Mouse (Mus musculus) layer of hippocampus, postnatal 36 days (tissue): ENCODE data around the gene Slc25a31. TPM values are rescaled to one million over a fixed set of nuclear protein-coding genes. Genes with fewer than 3 reads are reported as not detected.

Experiments
- DNase-seq, 2 experiments: peaks; one replicate each; pipeline ENCODE4 v3.0.0; 2022
- total RNA-seq, 2 experiments: library from RNA; stranded (reverse); gene quantifications; 2 replicates each; pipeline ENCODE4 v1.2.3; 2021

The Slc25a31 gene
- total RNA-seq: under 1 TPM; 0.25 to 0.28 TPM

DNA sequence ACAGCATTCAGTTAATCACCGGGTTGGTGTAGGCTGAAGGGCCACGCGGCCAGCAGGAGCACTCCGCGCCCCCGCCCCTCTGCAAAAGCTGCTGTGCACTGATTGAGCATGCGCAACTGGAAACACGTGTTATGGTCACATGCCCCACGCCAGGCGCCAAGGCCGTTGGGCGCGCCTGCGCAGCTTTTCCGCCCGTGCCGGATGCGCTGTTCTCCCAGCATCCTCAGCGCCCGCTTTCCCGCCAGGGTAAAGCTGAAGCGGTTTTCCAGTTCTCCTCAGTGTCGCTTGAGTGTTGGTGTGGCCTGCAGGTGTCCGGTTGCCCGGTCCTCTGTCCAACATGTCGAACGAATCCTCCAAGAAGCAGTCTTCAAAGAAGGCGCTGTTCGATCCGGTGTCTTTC lies at the start of gene Slc25a31:
Gene Slc25a31, plus strand, starts transcription at position 201 of the 400 bp plus-strand sequence.
- no peak for DNase-seq

DNA sequence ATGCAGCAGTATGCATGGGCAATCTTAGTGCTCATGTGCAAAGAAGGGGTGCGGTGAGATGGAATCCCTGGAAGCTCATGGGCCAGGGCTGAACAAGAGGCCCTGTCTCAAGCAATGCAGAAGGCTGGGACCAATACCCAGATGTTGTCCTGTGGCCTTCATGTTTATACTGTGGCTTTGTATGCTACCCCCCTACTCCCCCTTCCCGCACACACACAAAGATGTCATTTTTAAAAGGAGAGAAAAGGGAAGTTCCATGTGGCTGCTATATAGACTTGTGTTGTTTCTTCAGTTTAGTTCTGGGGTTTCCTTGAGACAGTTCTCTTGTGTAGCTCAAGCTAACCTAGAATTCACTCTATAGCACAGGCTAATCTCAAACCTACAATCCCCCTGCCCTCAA lies 48.4 kb upstream of the Slc25a31 start:
- no peak for DNase-seq

DNA sequence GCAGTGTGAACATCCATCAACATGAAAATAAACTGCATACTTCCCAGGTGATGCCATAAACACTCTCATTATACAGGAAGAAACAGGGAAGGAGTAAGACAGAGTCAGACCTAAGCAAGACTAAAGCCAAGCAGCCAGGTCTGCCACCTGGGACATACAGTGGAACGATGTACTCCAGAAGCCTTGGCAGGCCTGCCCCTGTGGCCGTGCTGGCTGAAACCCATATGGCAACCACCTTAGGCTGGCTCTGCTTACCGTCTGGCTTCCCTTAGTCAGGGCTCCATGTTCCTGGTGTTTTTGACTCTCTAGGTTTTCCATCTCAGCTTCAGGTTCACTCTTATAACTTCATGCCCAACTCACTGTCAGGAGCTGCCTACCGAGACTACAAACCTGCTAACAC lies 42.5 kb upstream of the Slc25a31 start:
- DNase-seq: no peak

DNA sequence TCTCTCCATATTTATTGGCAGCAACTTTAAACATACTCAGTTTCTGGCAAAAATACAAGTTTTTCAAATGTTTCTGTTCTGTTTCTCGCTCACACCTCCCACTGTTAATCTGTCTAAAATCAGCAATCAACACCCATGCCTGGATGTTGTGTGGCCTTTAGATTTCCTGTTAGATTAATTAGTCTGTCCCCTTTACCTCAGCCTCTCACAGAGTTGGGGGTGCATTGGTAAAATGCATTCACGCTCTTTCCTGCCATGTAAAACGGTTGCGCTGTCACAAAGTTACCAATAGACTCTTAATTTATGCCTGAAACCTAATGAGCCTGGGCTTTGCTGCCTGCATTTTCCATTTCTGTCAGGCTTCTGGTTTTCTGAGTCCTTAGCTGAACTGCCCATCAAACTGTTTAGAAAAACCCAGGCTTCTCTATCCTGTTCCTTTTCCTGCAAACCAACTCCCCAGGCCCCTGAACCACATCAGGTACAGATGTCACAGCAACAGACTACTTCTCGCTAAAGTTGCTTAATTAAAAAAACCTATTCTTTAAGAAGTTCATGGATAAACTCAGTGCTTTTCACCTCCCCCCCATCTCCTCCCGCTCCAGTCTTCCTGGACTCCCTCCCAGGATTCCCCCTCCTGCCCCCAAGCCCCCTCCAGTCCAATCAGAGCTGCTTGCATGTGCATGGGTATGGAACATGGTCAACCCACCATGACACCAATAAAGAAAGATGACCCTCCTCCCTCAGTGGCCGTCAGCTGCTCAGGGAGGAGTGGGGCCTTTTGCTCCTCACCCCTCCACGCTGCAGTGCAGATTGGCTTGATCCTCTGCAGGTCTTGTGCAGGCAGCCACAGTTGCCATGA lies 41.6 kb upstream of the Slc25a31 start:
- DNase-seq: peak in 1 of 2 experiments; percentile 37

DNA sequence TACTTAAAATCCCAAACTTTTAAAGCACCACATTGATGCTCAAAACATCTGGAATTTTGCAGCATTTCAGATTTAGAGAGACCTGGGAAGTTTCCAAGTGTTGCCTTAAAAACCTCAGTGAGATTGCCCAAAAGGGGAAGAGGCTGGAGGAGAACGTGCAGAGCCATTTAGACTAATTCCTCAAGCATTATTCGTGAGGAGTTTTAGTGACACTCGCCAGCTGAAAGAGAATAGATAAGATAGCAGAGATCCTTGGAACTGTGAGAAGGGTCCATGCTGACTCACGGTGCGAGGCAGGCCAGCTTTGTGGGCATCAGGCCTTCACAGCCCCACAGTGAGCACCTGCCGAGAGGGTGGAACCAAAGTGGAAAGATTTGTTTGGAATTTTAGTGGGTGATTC lies 39.8 kb upstream of the Slc25a31 start:
- DNase-seq: no peak

DNA sequence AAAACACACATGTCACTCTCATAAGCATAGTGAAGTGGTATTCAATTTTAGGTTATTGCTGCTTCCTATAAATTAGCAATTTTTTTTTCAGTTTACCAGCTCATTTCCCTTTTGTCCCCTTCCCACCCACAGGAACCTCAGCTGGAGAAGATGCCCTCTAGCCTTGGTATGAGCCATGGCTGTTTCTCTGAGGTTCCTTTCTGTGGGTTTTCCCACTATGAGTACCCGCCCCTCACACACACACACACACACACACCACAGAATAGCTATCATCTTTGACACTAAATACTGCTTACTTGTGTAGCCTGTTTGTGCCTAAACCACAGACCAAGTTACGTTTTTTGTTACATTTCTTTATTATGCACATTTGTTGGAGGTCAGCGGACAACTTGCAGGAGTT lies 39.3 kb upstream of the Slc25a31 start:
- no peak for DNase-seq

DNA sequence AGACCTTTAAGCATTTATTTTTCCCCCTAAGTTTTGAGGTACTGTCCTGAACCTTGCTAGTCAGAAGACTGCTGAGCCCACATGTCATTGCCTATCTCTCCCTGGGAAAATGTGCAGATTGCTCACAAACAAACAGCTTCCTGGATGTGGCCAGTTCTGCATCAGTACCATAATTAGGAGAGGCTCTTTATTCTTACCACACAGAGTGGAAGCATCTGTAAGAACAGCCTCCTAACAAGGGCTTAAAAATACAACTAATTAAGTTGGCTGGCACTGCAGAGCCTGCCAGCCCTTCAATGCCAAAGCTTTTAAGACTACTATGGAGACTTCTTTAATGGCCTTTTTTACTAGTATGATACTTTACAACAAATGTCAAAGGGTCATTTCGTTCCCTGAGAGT lies 35.1 kb upstream of the Slc25a31 start:
- DNase-seq: no peak

DNA sequence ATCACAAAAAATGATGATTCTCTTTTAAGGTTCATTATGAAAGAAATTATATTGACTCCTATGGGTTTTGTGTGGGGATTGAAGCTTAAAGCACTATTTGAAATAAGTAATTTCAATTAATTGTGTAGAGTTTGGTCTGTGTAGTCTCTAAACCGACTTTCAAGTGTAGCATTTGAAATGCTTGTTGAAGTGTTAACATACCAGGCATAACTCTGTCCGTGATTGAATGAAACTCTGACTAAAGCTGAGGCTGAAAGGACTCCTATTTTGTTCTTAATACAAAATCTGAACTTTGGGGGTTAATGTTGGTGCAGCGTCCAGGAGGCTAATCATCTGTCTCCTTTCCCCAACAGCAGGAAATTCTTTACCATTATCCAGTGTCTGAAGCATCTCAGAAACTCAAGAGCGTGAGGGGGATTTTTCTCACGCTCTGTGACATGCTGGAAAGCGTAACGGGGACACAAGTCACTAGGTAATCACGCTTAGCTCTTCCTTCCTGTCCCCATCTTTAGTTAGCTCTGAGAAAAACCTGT lies 33.7 kb upstream of the Slc25a31 start:
- DNase-seq: no peak

DNA sequence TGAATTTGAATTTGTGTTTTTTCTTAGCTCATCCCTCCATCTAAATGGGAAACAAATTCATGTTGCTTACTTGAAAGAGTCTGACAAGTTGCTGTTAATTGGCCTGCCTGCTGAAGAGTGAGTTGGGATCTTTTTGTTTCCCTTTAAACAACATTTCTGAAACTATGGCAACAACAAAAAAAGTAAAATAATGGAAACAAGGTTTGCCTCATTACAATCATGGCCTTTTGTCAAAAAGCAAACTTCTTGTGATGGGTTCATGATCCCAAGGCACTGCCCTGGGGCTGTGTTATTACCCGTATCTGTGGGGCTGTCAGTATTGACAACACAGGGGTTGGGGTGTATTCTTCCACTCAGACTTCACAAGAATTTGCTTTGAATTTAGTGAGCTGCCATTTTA lies 29.8 kb upstream of the Slc25a31 start:
- no peak for DNase-seq

DNA sequence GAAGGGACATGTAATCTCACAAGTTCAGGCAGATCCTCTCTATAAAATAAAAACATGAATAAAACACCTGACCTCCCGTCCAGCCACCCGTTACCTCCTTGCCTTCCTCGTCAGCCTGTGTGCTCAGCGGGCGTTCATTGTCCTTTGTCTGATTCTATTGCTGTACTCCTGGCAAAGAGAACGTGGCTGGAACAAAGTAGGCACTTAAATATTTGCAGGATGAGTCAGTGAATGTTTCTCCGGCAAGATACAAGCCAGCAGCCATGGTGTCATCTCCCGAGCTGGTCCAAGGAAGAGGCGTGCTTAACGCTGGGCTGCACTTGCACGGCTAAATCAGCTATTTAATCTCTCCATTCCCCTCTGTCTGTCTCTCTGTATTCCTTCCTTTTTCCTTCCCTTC lies 26.3 kb upstream of the Slc25a31 start:
- DNase-seq: no peak

DNA sequence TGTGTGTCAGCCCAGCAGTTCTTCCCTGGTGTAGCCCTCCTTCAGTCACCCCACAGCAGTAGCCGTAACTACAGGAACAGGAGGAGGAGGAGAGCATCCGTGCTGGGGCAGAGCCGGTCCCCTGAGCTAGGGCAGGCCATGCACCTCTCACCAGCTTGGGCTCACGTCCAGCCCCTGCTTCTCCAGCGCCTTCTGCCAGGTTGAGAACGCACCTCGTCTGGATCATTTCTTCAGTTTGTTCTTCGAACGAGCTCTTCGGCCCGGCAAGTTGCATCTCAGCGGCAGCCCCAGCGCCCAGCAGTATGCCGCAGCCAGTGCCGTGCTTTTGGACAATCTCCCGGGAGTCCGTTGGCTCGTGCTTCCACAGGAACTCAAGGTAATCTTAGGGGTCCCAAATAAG lies 25.5 kb upstream of the Slc25a31 start:
- no peak for DNase-seq

DNA sequence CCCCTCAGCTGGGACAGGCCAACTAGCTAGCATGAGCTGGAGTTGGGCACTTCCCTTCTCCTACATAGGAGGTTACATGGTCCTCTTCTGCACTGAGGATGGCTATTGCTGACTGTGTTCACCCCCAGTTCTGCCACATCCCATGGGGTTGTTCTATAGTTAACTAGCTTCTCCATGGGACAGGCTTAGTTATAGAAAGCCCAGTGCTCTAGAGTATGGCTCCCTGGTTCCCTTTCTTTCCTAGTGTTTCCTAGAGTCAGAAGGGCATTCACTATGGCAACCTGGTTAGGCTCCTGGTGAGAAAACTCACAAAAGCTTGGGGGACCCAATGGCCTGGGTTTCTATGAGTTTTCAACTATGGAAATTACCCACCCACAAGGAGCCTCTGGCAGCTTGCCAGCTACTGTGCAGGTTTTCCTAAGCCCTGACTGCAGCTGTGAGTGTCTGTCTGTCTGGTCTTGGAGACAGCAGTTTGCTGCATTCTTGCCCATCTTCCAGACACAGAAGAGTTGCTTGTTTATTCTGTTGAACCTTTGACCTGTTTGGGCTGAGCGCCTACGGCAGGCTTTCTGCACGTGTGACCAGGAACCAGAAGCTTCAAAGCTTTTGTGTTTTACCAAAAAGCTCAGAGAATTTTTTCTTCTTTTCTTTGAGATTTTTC lies 22.7 kb upstream of the Slc25a31 start:
- no peak for DNase-seq

DNA sequence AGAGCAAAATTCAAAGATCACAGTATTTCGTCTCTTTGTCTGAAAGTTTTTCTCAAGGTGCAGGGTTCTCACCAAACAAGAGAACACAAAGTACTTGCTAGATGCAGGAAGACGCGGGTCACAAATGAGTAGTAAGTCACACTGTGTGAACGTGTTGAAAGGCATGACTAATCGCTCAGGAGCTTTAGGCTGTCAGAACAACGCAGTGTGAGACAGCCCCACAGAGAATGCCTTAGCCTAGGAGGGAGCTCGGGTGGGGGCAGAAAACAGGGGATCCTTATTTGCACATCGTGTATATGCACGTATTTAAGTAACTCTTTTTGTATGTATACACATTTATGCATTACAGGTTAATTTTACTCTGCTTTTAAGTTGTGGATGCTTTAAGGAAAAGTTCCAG lies 21.8 kb upstream of the Slc25a31 start:
- no peak for DNase-seq

DNA sequence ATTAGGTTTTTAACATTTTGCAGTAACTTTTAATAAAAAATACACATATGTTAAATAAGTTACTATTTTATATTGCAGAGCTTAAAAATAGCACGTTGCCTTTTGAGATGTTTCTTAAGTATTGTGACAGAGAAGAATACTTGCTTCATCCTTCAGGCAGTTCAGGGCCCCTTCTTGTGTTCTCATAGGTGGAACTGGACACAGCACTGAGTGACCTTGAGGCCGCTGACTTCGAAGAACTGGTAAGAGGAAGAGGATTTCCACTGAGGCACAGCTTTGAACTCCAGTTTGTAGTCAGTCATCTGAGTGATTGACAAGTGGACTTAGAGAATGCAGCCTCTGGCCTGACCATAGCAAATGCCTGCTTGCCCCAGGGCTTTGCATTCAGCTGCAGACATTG lies 21.1 kb upstream of the Slc25a31 start:
- no peak for DNase-seq

DNA sequence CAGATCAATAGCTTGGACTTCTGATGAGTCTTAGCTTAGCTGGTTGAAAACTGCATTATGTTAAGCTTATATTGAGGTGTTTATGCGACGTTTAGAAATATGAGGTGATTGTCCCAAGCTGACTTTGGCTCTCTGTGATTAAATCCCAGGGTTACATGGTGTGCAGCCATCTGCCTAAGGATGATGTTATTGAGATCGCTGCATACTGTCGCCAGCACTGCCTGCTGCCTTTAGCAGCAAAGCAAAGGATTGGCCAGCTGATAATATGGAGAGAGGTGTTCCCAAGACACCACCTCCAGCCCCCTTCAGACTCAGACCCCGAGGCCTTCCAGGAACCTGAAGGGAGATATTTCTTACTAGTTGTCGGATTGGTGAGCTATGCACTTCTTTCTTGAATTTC lies 17.1 kb upstream of the Slc25a31 start:
- no peak for DNase-seq

DNA sequence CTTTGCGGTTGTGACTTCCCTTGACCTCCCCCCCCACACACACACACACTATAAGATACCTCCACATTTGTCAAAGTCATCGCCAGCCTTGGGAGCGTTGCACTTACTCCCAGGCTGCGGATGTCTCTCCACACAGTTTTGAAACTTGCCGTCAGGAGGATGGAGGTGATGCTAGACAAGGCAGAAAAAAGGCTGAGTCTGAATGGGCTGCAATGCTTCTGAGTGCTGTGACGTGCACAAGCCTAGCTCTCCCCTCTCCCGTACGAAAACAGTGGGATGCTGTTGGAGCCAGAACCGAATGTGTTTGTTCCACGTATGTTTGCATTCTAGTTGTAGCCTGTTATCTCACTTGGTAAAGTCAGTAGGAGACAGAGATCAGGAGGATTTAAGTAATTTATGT lies 15.2 kb upstream of the Slc25a31 start:
- no peak for DNase-seq

DNA sequence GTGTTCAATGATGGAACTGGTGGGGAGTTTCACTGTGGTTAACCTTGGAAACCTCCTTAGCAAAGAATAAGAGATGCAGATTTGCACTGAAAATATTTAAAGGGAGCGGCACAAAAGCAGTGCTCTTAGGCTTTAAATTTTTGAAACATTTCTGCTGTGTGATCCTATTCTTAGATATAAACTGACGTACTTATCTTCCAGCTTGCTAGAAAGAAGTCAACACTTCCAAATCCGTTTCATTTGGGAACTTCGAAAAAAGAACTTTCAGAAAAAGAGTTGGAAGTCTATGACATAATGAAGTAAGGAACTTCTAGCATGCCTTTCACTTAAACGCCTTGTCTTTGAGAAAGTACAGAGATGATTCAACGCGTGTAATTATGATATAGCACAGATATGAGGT lies 14.7 kb upstream of the Slc25a31 start:
- no peak for DNase-seq

DNA sequence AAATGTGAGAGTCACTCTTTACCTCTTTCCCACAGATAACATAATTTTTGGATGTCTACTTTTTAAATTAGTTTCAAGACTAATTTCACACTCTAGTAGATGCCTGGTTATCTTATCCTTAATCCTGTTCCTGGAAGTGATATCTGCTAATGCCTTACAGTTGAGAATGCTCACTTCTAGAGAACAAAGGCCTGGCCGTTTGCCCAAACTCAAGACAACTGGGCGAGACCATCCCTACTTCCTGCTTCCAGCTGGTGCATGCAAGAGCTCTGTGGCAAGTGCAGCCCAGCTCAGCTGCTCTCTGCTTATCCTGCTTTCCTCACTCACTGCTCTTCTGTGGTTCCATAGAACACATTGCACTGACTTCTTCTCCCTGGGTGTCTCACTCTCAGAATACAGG lies 14.2 kb upstream of the Slc25a31 start:
- no peak for DNase-seq

DNA sequence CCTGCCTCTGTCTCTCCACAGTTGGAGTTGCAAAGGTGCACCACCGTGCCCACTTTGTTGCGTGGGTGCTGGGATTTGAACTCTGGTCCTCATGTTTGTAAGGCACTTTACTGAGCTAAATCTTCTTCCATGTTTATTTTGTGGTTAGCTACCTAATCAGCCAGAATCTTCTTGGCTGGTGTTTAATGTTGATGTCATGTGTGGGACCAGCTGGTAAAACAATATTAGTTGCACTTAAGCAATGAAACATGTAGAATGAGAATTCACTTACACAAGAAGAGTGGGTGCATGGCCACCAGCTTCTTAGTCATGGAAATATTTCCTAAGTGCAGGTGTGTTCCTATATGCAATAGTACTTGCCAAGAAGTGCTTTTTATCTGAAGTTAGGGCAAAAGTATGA lies 13.5 kb upstream of the Slc25a31 start:
- no peak for DNase-seq

DNA sequence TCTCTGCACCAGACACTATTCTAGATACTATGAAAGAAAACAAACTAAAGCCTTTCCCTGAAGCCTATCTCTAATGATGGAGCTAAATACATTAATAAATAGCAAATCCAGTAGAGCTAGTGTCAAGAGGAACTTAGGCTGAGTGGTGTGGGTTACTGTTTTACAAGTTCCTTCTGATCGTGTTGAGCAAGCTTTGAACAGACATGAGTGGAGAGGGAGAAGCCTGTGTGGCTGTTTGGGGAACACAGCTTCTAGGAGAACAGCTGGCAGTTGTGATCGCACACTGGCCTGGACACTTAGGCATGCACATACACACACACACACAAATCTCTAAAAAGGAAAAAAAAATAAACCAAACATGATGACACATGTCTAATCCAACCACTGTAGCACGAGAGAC lies 9.8 kb upstream of the Slc25a31 start:
- no peak for DNase-seq

DNA sequence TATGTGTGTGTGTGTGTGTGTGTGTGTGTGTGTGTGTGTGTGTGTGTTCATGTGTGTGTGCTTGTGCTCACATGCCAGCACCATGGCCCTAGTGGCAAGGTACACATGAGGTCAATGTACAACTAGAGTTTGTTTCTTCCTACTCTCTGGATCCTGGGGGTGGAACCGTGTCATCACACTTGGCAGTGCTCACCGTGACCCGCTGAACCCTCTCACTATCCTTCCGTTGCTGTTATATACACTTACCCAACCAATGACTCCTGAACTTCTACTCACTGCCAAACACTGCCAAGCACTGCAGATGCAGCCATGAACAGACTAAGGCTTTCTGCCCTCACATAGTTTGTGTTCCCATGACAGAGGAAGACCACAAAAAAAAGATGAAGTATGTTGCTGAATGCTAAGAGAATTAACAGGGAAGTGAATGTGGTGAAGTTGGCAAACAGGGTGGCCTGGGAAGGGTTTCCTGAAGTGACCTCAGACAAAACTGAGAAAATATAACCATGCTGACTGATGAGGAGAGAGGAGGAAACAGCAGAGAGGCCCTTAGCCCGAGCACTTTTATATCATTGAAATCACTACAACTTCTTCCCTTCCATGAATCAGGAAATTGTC lies 3.7 kb upstream of the Slc25a31 start:
- no peak for DNase-seq

DNA sequence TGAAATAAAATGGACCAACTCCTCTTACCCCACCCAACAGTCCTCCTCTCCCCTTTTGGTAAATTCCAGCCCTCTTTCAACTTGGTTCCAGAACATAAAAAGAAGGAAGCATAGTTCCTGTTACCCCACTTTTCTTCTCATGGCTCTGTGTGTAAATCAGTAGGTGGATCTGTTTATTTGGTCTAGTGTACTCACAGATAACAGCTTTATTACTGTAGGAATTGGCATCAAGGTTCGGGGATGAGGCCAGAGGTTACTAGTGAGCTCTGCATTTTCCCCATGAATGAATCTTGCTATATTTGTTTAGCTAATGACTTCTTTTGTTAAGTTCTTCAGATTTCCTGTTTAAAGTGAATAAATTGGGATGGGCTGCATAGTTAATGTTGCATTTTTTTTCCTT lies 7.4 kb downstream of the Slc25a31 start:
- DNase-seq: no peak

DNA sequence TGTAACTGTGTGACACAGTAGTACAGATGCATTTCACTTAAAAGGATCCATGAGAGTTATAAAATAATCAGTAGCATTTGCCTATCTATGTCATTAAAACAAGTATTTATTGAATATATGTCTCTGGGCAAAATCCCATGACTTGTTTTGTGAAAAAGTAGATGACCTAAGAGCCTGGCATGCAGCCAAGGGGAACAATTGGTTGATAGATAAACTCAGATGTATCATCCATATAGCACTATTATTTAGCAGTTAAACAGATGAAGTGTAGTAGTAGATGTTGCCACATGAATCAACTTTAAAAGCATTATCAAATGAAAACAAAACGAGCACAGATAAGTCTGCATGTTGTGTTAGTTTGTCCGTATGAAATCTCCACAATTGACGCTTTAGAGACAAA lies 10.4 kb downstream of the Slc25a31 start:
- no peak for DNase-seq
